Mouse (Mus musculus): ENCODE measurements around the gene Ccdc93. TPM values are rescaled to one million over a fixed set of nuclear protein-coding genes. Genes with fewer than 3 reads are reported as not detected.

Gene Ccdc93
- total RNA-seq, 2 experiments from 2014 or later, result 16.7 to 19.2 TPM

- no peak for DNase-seq (ENCODE audit: low spot score in 2 of 2)
Measured at GRCm38 (mm10) chr1:121444147-121444546, 13.3 kb downstream of the Ccdc93 start.

GRCm38 (mm10) chr1:121447216-121447615 is 16.4 kb downstream of the Ccdc93 start:
- DNase-seq (ENCODE audit: low spot score in 2 of 2), result no peak

- DNase-seq (ENCODE audit: low spot score in 2 of 2), result no peak
Measured at GRCm38 (mm10) chr1:121448166-121448565, 17.3 kb downstream of the Ccdc93 start.

GRCm38 (mm10) chr1:121451009-121451408 is 20.2 kb downstream of the Ccdc93 start:
- no peak for DNase-seq (ENCODE audit: low spot score in 2 of 2)

- no peak for DNase-seq (ENCODE audit: low spot score in 2 of 2)
Measured at GRCm38 (mm10) chr1:121452498-121452897, 21.6 kb downstream of the Ccdc93 start.

GRCm38 (mm10) chr1:121453053-121453452 is 22.2 kb downstream of the Ccdc93 start:
- no peak for DNase-seq (ENCODE audit: low spot score in 2 of 2)

GRCm38 (mm10) chr1:121454951-121455350 is 24.1 kb downstream of the Ccdc93 start:
- DNase-seq (ENCODE audit: low spot score in 2 of 2), result no peak

GRCm38 (mm10) chr1:121460077-121460476 is 29.2 kb downstream of the Ccdc93 start:
- DNase-seq (ENCODE audit: low spot score in 2 of 2), result no peak

GRCm38 (mm10) chr1:121461895-121462294 is 31.0 kb downstream of the Ccdc93 start:
- no peak for DNase-seq (ENCODE audit: low spot score in 2 of 2)

- DNase-seq (ENCODE audit: low spot score in 2 of 2), result no peak
Measured at GRCm38 (mm10) chr1:121462643-121463042, 31.8 kb downstream of the Ccdc93 start.

- no peak for DNase-seq (ENCODE audit: low spot score in 2 of 2)
Measured at GRCm38 (mm10) chr1:121463806-121464205, 33.0 kb downstream of the Ccdc93 start.

- no peak for DNase-seq (ENCODE audit: low spot score in 2 of 2)
Measured at GRCm38 (mm10) chr1:121466276-121466675, 35.4 kb downstream of the Ccdc93 start.

- no peak for DNase-seq (ENCODE audit: low spot score in 2 of 2)
Measured at GRCm38 (mm10) chr1:121468271-121468670, 37.4 kb downstream of the Ccdc93 start.

- no peak for DNase-seq (ENCODE audit: low spot score in 2 of 2)
Measured at GRCm38 (mm10) chr1:121471503-121471902, 40.7 kb downstream of the Ccdc93 start.

GRCm38 (mm10) chr1:121477716-121478115 is 46.9 kb downstream of the Ccdc93 start:
- no peak for DNase-seq (ENCODE audit: low spot score in 2 of 2)

- DNase-seq (ENCODE audit: low spot score in 2 of 2), result no peak
Measured at GRCm38 (mm10) chr1:121478284-121478980, 47.6 kb downstream of the Ccdc93 start.

- no peak for DNase-seq (ENCODE audit: low spot score in 2 of 2)
Measured at GRCm38 (mm10) chr1:121479403-121479802, 48.6 kb downstream of the Ccdc93 start.

GRCm38 (mm10) chr1:121483091-121483490 is 52.2 kb downstream of the Ccdc93 start:
- no peak for DNase-seq (ENCODE audit: low spot score in 2 of 2)

- DNase-seq (ENCODE audit: low spot score in 2 of 2), result no peak
Measured at GRCm38 (mm10) chr1:121486803-121487202, 56.0 kb downstream of the Ccdc93 start.

- peak in 1 of 2 experiments; percentile 25 for DNase-seq (ENCODE audit: low spot score in 2 of 2)
Measured at GRCm38 (mm10) chr1:121490241-121490640, 59.4 kb downstream of the Ccdc93 start.

- DNase-seq (ENCODE audit: low spot score in 2 of 2), result no peak
Measured at GRCm38 (mm10) chr1:121497093-121497492, 66.2 kb downstream of the Ccdc93 start.

GRCm38 (mm10) chr1:121508729-121509128 is 77.9 kb downstream of the Ccdc93 start:
- no peak for DNase-seq (ENCODE audit: low spot score in 2 of 2)

- no peak for DNase-seq (ENCODE audit: low spot score in 2 of 2)
Measured at GRCm38 (mm10) chr1:121510420-121511140, 79.7 kb downstream of the Ccdc93 start.
